9 mouse cellular contexts compared by ENCODE assay signal in the genomic region with DNA sequence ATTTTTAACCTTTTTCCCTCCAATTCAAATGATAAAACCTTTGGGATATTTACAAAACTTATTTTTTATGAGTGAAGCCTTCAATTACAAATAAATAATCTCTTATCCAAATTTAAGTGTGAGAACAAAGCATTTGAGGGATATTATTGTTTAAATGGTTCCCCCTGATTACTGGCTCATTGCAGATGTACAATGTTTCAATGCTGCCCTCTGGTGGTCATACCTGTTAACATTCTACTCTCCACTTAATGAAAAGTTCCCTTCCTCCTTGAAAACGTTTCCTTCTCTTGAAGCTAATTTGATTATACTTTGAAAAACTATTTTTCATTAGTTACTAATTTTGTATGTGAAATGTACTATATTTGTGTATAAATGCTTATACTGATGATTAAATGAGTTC.
A peak's percentile ranks its signal among the peaks of the same experiment; 100 is the strongest.
DNase-seq lines count a peak whose midpoint lies in the region; ATAC-seq and TF ChIP-seq lines count a peak whose summit lies in the region.
"Had no signal": no experiment of that assay in that cellular context is flagged by ENCODE, and none has a peak within 500 bp of the region (broad histone marks: within the 10 kb centered on the region; RNA-seq: fewer than 3 reads in every experiment).

No protein-coding gene starts in this region.

- H3K4me1 ChIP-seq in liver, adult 2 months (ENCODE audit: control insufficient read depth, insufficient read depth, low read length): no peaks in the 10 kb centered on the region
- no peaks in the 10 kb centered on the region for H3K4me1 ChIP-seq in liver, embryonic 12.5 days
- H3K4me1 ChIP-seq in heart, embryonic 11.5 days (ENCODE audit: control insufficient read depth, insufficient read depth, low read length): no peaks in the 10 kb centered on the region
- H3K4me1 ChIP-seq: liver, embryonic 13.5 days had no signal

- ATAC-seq in liver, embryonic 12.5 days: no peak
- no peak for ATAC-seq in heart, embryonic 11.5 days (replicated peaks; ENCODE audit: insufficient number of reproducible peaks, low FRiP score, low TSS enrichment)

- 11% methylated on average over 1 of the region's 1 CpGs for WGBS in liver, adult 2 months
- WGBS in liver, embryonic 12.5 days (ENCODE audit: insufficient replicate concordance): 18% methylated on average over 1 of the region's 1 CpGs
- WGBS in heart, embryonic 11.5 days (ENCODE audit: insufficient replicate concordance): 17% methylated on average over 1 of the region's 1 CpGs

- H3K4me3 ChIP-seq in liver, adult 2 months (ENCODE audit: insufficient read depth, low read depth, low read length): no peak overlapping the region
- no peak overlapping the region for H3K4me3 ChIP-seq in liver, embryonic 12.5 days
- no peak overlapping the region for H3K4me3 ChIP-seq in heart, embryonic 11.5 days (ENCODE audit: low read depth, low read length)
- H3K4me3 ChIP-seq: liver, embryonic 13.5 days had no signal

- no peak overlapping the region for H3K4me2 ChIP-seq in liver, embryonic 12.5 days
- H3K4me2 ChIP-seq in heart, embryonic 11.5 days: no peak overlapping the region
- H3K4me2 ChIP-seq: liver, embryonic 13.5 days had no signal

- 0 out of 2 replicates have a peak, but pooled peaks have one; percentile 12 for TF ChIP-seq CTCF in liver, adult 2 months (IDR thresholded peaks at IDR 0.05; ENCODE audit: low read depth, low read length)

- DNase-seq in cerebellum, adult 18-20 months: peak; percentile 23 to 24
- no peak for DNase-seq in cerebellum, adult 11-12 months
- DNase-seq in liver, adult 2 months (ENCODE audit: extremely low read depth, low read depth, low spot score): peak; percentile 23
- DNase-seq in ZHBTc4 (ENCODE audit: low read depth, low spot score): peak; percentile 49
- peak; percentile 35 for DNase-seq in hindlimb bud, embryonic 11.5 days (ENCODE audit: extremely low spot score, low read depth, low spot score)
- DNase-seq in right cerebral cortex, postnatal 10 days (ENCODE audit: low spot score in 2 of 2): peak; percentile 34 to 53
- DNase-seq: liver, embryonic 13.5 days had no signal

- no peaks in the 10 kb centered on the region for H3K9me3 ChIP-seq in liver, embryonic 12.5 days (replicated peaks)
- H3K9me3 ChIP-seq in heart, embryonic 11.5 days (replicated peaks; ENCODE audit: control insufficient read depth, low read length): no peaks in the 10 kb centered on the region
- H3K9me3 ChIP-seq: liver, embryonic 13.5 days had no signal

- no peak for TF ChIP-seq POLR2A in liver, adult 2 months (IDR thresholded peaks at IDR 0.05; ENCODE audit: extremely low read depth, insufficient read depth, low read length)

- H3K36me3 ChIP-seq in liver, adult 2 months (ENCODE audit: control insufficient read depth, insufficient read depth, low read length): no peaks in the 10 kb centered on the region
- no peaks in the 10 kb centered on the region for H3K36me3 ChIP-seq in liver, embryonic 12.5 days
- H3K36me3 ChIP-seq in heart, embryonic 11.5 days (ENCODE audit: control insufficient read depth, insufficient read depth, low read length): no peaks in the 10 kb centered on the region
- H3K36me3 ChIP-seq: liver, embryonic 13.5 days had no signal

- H3K27me3 ChIP-seq in liver, adult 2 months (ENCODE audit: control insufficient read depth, insufficient read depth, low read length): no peaks in the 10 kb centered on the region
- no peaks in the 10 kb centered on the region for H3K27me3 ChIP-seq in liver, embryonic 12.5 days (replicated peaks)
- no peaks in the 10 kb centered on the region for H3K27me3 ChIP-seq in heart, embryonic 11.5 days (ENCODE audit: control insufficient read depth, insufficient read depth, low read length)
- H3K27me3 ChIP-seq: liver, embryonic 13.5 days had no signal

- no peaks in the 10 kb centered on the region for H3K79me2 ChIP-seq in liver, adult 2 months (ENCODE audit: control insufficient read depth, insufficient read depth, low read length)

- H3K9ac ChIP-seq in liver, adult 2 months (ENCODE audit: low read depth, low read length): no peak overlapping the region
- no peak overlapping the region for H3K9ac ChIP-seq in liver, embryonic 12.5 days
- no peak overlapping the region for H3K9ac ChIP-seq in heart, embryonic 11.5 days (ENCODE audit: low read depth, low read length)
- H3K9ac ChIP-seq: liver, embryonic 13.5 days had no signal

- H3K27ac ChIP-seq in liver, adult 2 months (replicated peaks; ENCODE audit: insufficient read depth, low read depth, low read length): no peak overlapping the region
- H3K27ac ChIP-seq in liver, embryonic 12.5 days: no peak overlapping the region
- H3K27ac ChIP-seq in heart, embryonic 11.5 days (ENCODE audit: low read depth, low read length): no peak overlapping the region
- H3K27ac ChIP-seq: liver, embryonic 13.5 days had no signal
